Mouse (Mus musculus) heart, adult 2 months (tissue): ENCODE measurements at regions not wholly inside any gene's neighbourhood (a gene's known extent, or its start where the extent isn't known, plus 50 kb on each side); places are given as distances from the start of the nearest gene placed in this dataset.

Experiments used
- DNase-seq, 2 experiments: peaks; one replicate each; pipeline ENCODE4 v3.0.0; 2021
- H3K27ac ChIP-seq: fragments of 200-600 bp; 2 replicates; pipeline ENCODE4 v1.8.1; 2022
- H3K27me3 ChIP-seq: fragments of 200-500 bp; 2 replicates; pipeline ENCODE4 v1.6.1; 2012; ENCODE audit warnings: mild to moderate bottlenecking, low read length, inconsistent platforms, mixed read lengths; ENCODE audit not compliant: control insufficient read depth, insufficient read depth
- H3K36me3 ChIP-seq: fragments of 200-500 bp; 2 replicates; pipeline ENCODE4 v1.6.1; 2012; ENCODE audit warnings: low read length, inconsistent platforms; ENCODE audit not compliant: control insufficient read depth, insufficient read depth
- H3K4me1 ChIP-seq: fragments of 200-500 bp; 2 replicates; pipeline ENCODE4 v1.6.1; 2011; ENCODE audit warnings: low read length; ENCODE audit not compliant: control insufficient read depth, insufficient read depth
- H3K4me3 ChIP-seq: fragments of 200-600 bp; 2 replicates; pipeline ENCODE4 v1.8.1; 2022
- H3K79me2 ChIP-seq: fragments of 200-500 bp; replicated peaks from 2 replicates; pipeline ENCODE4 v1.6.1; 2012; ENCODE audit warnings: mild to moderate bottlenecking, inconsistent platforms, low read length, moderate library complexity, mixed read lengths; ENCODE audit not compliant: control insufficient read depth, insufficient read depth
- H3K9ac ChIP-seq: fragments of 200-500 bp; 2 replicates; pipeline ENCODE4 v1.6.1; 2012; ENCODE audit warnings: low read depth, mild to moderate bottlenecking, control low read depth, inconsistent platforms, low read length, mixed read lengths
- CTCF ChIP-seq: fragments of 200-600 bp; IDR thresholded peaks from 2 replicates; pipeline ENCODE4 v1.8.1; 2022; ENCODE audit warnings: antibody characterized with exemption, mild to moderate bottlenecking, moderate library complexity
- EP300 ChIP-seq: fragments of 200-500 bp; IDR thresholded peaks from 2 replicates; pipeline ENCODE4 v1.6.1; 2011; ENCODE audit warnings: low read depth, low read length, control low read depth; ENCODE audit not compliant: insufficient read depth
- POLR2A ChIP-seq: fragments of 200-500 bp; IDR thresholded peaks from 2 replicates; pipeline ENCODE4 v1.6.1; 2011; ENCODE audit warnings: mild to moderate bottlenecking, low read depth, low read length, control low read depth; ENCODE audit not compliant: insufficient read depth
- WGBS: fragments of 180-500 bp; shearing (Covaris S2); methylation state at CpG from one replicate; pipeline ENCODE4 v1.1.7; 2018; 5-methylcytosine and 5-hydroxymethylcytosine counted together
- intact Hi-C: fragments of 180-260 bp; cut with DNase I; formaldehyde crosslinking; loops from one replicate; pipeline ENCODE4 v1.15.1; 2025

DNA sequence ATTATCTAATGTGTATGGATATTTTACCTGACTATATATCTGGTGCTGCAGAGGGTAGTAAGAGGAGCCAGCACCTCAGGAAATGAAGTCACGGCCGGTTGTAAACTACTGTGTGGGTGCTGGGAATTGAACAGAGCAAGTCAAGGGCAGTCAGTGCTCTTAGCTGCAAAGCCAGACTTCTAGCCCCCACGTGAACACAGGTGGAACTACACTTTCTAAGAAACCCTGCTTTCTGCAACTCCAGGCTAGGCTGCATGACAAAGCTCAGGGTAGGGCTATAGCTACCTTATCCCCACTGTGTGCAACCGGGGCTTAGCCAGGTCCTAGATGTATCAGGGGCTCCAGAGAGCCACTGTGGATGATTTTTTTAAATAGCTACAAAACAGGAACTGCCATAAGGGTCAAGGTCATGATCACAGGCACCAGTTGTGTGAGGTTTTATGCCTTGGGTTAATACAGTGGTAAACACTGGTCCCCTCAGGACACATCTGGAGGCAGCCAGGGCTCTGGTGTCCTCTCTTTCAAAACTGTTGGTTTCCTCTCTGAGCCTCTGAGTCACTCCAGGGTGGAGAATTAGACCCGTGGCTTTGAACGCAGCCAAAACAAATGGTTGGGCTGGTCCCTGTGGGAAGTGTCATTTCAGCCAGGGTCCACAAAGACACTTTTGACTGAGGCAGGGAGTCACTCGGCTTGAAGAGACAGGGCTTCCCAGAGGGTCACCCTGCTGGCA lies 76.5 kb downstream of the Gm26897 start:
- no peak overlapping the region for H3K9ac ChIP-seq
- 0 out of 2 replicates have a peak, but pooled peaks cover 2% of the 10 kb centered on the region for H3K27me3 ChIP-seq
- TF ChIP-seq POLR2A: peak; percentile 33; the same call in 1 of the 2 replicates
- peak; percentile 41 for TF ChIP-seq CTCF
- TF ChIP-seq EP300: 0 out of 2 replicates have a peak, but pooled peaks have one; percentile 21
- no peak overlapping the region for H3K4me3 ChIP-seq
- H3K27ac ChIP-seq: peak overlapping the region; percentile 43
- H3K79me2 ChIP-seq: no peaks in the 10 kb centered on the region
- peak; percentile 58 to 79 for DNase-seq
- intact Hi-C loops: no loop called here
- 25% methylated on average over 7 of the region's 7 CpGs for WGBS
- no peaks in the 10 kb centered on the region for H3K36me3 ChIP-seq
- H3K4me1 ChIP-seq: peaks cover 6% of the 10 kb centered on the region

DNA sequence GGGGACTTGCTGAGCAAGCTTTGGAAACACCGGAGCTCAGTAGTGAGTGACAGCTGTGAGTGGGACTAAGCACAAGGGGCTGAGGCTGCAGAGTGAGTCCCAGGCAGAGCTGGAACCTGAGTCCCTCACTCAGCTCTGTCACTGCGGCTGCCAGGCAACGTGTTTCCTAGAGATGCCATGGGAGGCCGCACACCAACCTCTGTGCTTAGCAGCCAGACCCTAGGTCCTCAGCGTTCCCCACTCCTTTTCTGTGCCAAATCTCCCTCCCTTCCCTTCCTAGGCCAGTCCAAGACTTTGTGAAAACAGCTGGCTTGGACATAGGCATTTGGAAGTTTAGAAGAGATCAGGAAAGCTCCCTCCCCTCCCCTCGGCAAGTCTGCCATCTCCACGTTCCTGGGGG lies 78.9 kb downstream of the Gm26897 start:
- Histone ChIP-seq H3K27ac (no peak overlapping the region), H3K9ac (no peak overlapping the region), H3K4me3 (no peak overlapping the region), H3K36me3 (no peaks in the 10 kb centered on the region), H3K4me1 (peaks cover 2% of the 10 kb centered on the region; the same call in 1 of the 2 replicates), H3K27me3 (0 out of 2 replicates have a peak, but pooled peaks cover 2% of the 10 kb centered on the region), H3K79me2 (no peaks in the 10 kb centered on the region)
- intact Hi-C loops: no loop called here
- DNase-seq: peak; percentile 52 to 53
- 47% methylated on average over 7 of the region's 7 CpGs for WGBS
- no peak for TF ChIP-seq CTCF
- TF ChIP-seq POLR2A: no peak

DNA sequence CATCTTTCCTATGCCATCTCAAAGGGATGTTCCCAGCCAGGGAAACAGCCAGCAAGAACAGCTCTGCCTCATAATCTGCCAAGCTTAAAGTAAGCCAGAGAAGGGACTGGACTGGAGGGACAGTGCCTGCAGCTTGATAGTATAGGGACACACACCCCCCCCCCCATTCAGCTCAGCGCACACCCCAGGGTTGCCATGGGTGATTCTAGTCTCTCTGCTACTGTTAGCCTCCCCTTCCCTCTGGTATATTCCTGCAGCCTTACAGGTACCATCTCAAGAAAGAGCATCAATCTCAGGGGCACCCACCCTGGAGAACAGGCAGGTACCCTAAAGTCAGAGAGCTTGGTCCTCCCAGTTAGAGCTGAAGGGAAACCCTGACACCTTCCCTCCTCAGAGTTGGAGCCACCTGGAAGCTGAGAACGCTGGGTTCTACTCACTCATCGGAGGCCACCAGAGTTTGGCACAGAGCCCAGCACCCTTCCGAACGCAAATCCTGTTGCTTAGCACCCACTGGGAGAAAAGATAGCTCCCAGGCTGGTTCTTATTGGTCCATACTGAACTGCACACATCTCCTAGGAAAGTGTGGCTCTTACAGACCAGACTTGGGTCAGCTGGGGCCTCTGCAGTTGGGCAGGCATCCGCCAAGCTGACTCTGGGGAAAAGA lies 79.5 kb downstream of the Gm26897 start:
- peak in 1 of 2 experiments; percentile 36 for DNase-seq
- Histone ChIP-seq H3K4me1 (peaks cover 2% of the 10 kb centered on the region; the same call in 1 of the 2 replicates), H3K27me3 (0 out of 2 replicates have a peak, but pooled peaks cover 2% of the 10 kb centered on the region), H3K4me3 (no peak overlapping the region), H3K36me3 (no peaks in the 10 kb centered on the region), H3K79me2 (no peaks in the 10 kb centered on the region), H3K27ac (no peak overlapping the region; the same call in 1 of the 2 replicates), H3K9ac (no peak overlapping the region)
- intact Hi-C loops: no loop called here
- WGBS: 48% methylated on average over 6 of the region's 6 CpGs
- no peak for TF ChIP-seq EP300
- TF ChIP-seq POLR2A: no peak
- no peak for TF ChIP-seq CTCF

- H3K27me3 ChIP-seq: no peaks in the 10 kb centered on the region
- no peaks in the 10 kb centered on the region for H3K79me2 ChIP-seq
- no peak overlapping the region for H3K27ac ChIP-seq
- no peak overlapping the region for H3K4me3 ChIP-seq
- TF ChIP-seq POLR2A (no peak), CTCF (no peak), EP300 (no peak)
- DNase-seq: no peak
- peaks cover 2% of the 10 kb centered on the region; the same call in 1 of the 2 replicates for H3K4me1 ChIP-seq
- intact Hi-C loops: no loop called here
- no peak overlapping the region for H3K9ac ChIP-seq
- H3K36me3 ChIP-seq: no peaks in the 10 kb centered on the region
- 72% methylated on average over 20 of the region's 20 CpGs for WGBS
These were observed 81.4 kb downstream of the Gm26897 start for GRCm38 (mm10) chr5:111814893-111815760.

- no peaks in the 10 kb centered on the region for H3K79me2 ChIP-seq
- H3K27ac ChIP-seq: no peak overlapping the region
- intact Hi-C loops: loop anchor here (5.0 kb wide), 1 partner anchor 89 kb away; the partner anchor contains the start of gene Gm26897
- WGBS: 93% methylated on average over 9 of the region's 9 CpGs
- H3K4me3 ChIP-seq: no peak overlapping the region
- no peaks in the 10 kb centered on the region for H3K36me3 ChIP-seq
- no peak for DNase-seq
- H3K27me3 ChIP-seq: no peaks in the 10 kb centered on the region
- TF ChIP-seq POLR2A (no peak), CTCF (no peak), EP300 (no peak)
- no peak overlapping the region for H3K9ac ChIP-seq
- peaks cover 2% of the 10 kb centered on the region for H3K4me1 ChIP-seq
These were observed 87.2 kb downstream of the Gm26897 start for GRCm38 (mm10) chr5:111820963-111821362.
